Mouse (Mus musculus) bone marrow, adult 2 months (tissue): ENCODE measurements around the gene Atp1a2.

Experiments used
- CTCF ChIP-seq: fragments of 200-500 bp; IDR thresholded peaks from 2 replicates; pipeline ENCODE4 v1.5.1; 2011; ENCODE audit warnings: low read length, control low read depth; ENCODE audit not compliant: control insufficient read depth, insufficient read depth
- POLR2A ChIP-seq: fragments of 200-500 bp; IDR thresholded peaks from 2 replicates; pipeline ENCODE4 v1.6.1; 2011; ENCODE audit warnings: low read depth, mild to moderate bottlenecking, control low read depth, low read length, borderline replicate concordance; ENCODE audit not compliant: control insufficient read depth

- TF ChIP-seq POLR2A (no peak), CTCF (no peak)
These were observed 10.5 kb upstream of the Atp1a2 start for GRCm38 (mm10) chr1:172308409-172308808.
